Mouse (Mus musculus): ENCODE data around the gene Phf11c.
A peak's percentile ranks its signal among the peaks of the same experiment; 100 is the strongest.
"Not testable (repeated sequence)": the region's sequence is repeated elsewhere in the genome, so short reads cannot be mapped to it uniquely, and the experiment has no call there.

Phf11c gene

GRCm38 (mm10) chr14:59395281-59395680 lies at the start of gene Phf11c:
Phf11c (minus strand) TSS chr14:59395381.
- DNase-seq (ENCODE audit: extremely low spot score, low spot score), result no peak

GRCm38 (mm10) chr14:59441472-59441805 lies 46.3 kb upstream of the Phf11c start:
- DNase-seq (ENCODE audit: extremely low spot score, low spot score), result no peak

GRCm38 (mm10) chr14:59440558-59441471 lies 45.6 kb upstream of the Phf11c start, which contains the start of the genes Setdb2 and Cab39l:
Setdb2 (minus strand) TSS chr14:59440884.
Cab39l (plus strand) TSS chr14:59440972.
- peak; percentile 91 for DNase-seq (ENCODE audit: extremely low spot score, low spot score)

- no peak for DNase-seq (ENCODE audit: extremely low spot score, low spot score)
Measured at GRCm38 (mm10) chr14:59440039-59440438, 44.9 kb upstream of the Phf11c start.

- DNase-seq (ENCODE audit: extremely low spot score, low spot score), result no peak
Measured at GRCm38 (mm10) chr14:59438505-59438904, 43.3 kb upstream of the Phf11c start.

GRCm38 (mm10) chr14:59437398-59437797 lies 42.2 kb upstream of the Phf11c start:
- no peak for DNase-seq (ENCODE audit: extremely low spot score, low spot score)

GRCm38 (mm10) chr14:59435206-59435605 lies 40.0 kb upstream of the Phf11c start:
- DNase-seq (ENCODE audit: extremely low spot score, low spot score), result no peak

- no peak for DNase-seq (ENCODE audit: extremely low spot score, low spot score)
Measured at GRCm38 (mm10) chr14:59433902-59434301, 38.7 kb upstream of the Phf11c start.

- DNase-seq (ENCODE audit: extremely low spot score, low spot score), result no peak
Measured at GRCm38 (mm10) chr14:59430556-59430955, 35.4 kb upstream of the Phf11c start.

GRCm38 (mm10) chr14:59422912-59423663 lies 27.9 kb upstream of the Phf11c start:
- no peak for DNase-seq (ENCODE audit: extremely low spot score, low spot score)

GRCm38 (mm10) chr14:59418171-59418570 lies 23.0 kb upstream of the Phf11c start:
- DNase-seq (ENCODE audit: extremely low spot score, low spot score), result no peak

- not testable (repeated sequence) for DNase-seq (ENCODE audit: extremely low spot score, low spot score)
Measured at GRCm38 (mm10) chr14:59414979-59415378, 19.8 kb upstream of the Phf11c start.

- no peak for DNase-seq (ENCODE audit: extremely low spot score, low spot score)
Measured at GRCm38 (mm10) chr14:59396999-59397398, 1.8 kb upstream of the Phf11c start.

GRCm38 (mm10) chr14:59390181-59390580 lies 5.0 kb downstream of the Phf11c start:
- not testable (repeated sequence) for DNase-seq (ENCODE audit: extremely low spot score, low spot score)

- no peak for DNase-seq (ENCODE audit: extremely low spot score, low spot score)
Measured at GRCm38 (mm10) chr14:59389532-59389931, 5.6 kb downstream of the Phf11c start.

- no peak for DNase-seq (ENCODE audit: extremely low spot score, low spot score)
Measured at GRCm38 (mm10) chr14:59370348-59371068, 24.7 kb downstream of the Phf11c start.

- no peak for DNase-seq (ENCODE audit: extremely low spot score, low spot score)
Measured at GRCm38 (mm10) chr14:59366386-59367105, 28.6 kb downstream of the Phf11c start.

GRCm38 (mm10) chr14:59365244-59365644 lies 29.9 kb downstream of the Phf11c start, which contains the start of gene Phf11d:
Phf11d (minus strand) TSS chr14:59365470.
- DNase-seq (ENCODE audit: extremely low spot score, low spot score), result no peak

- not testable (repeated sequence) for DNase-seq (ENCODE audit: extremely low spot score, low spot score)
Measured at GRCm38 (mm10) chr14:59341189-59341588, 54.0 kb downstream of the Phf11c start, which contains the start of gene Phf11b. Phf11b (minus strand) TSS chr14:59341351.

GRCm38 (mm10) chr14:59339541-59339940 lies 55.6 kb downstream of the Phf11c start:
- no peak for DNase-seq (ENCODE audit: extremely low spot score, low spot score)

- DNase-seq (ENCODE audit: extremely low spot score, low spot score), result not testable (repeated sequence)
Measured at GRCm38 (mm10) chr14:59336056-59336455, 59.1 kb downstream of the Phf11c start.

All from neural tube, embryonic 10.5 days (tissue).